Mouse (Mus musculus) kidney, postnatal 10 days (tissue): ENCODE data around the gene Lefty1.
"Not testable (repeated sequence)": the region's sequence is repeated elsewhere in the genome, so short reads cannot be mapped to it uniquely, and the experiment has no call there.

Experiments used
- DNase-seq: peaks from one replicate; pipeline ENCODE4 v3.0.0; 2021; ENCODE audit warnings: mixed read lengths

Gene Lefty1

GRCm38 (mm10) chr1:180922273-180923048, 12.4 kb upstream of the Lefty1 start:
- no peak for DNase-seq

GRCm38 (mm10) chr1:180924737-180925136, 10.1 kb upstream of the Lefty1 start:
- no peak for DNase-seq

- no peak for DNase-seq
Observed at GRCm38 (mm10) chr1:180926286-180926685, 8.5 kb upstream of the Lefty1 start.

GRCm38 (mm10) chr1:180929599-180929998, 5.2 kb upstream of the Lefty1 start:
- no peak for DNase-seq

- DNase-seq: no peak
Observed at GRCm38 (mm10) chr1:180931106-180931505, 3.7 kb upstream of the Lefty1 start.

GRCm38 (mm10) chr1:180933659-180934058, 1.2 kb upstream of the Lefty1 start:
- no peak for DNase-seq

GRCm38 (mm10) chr1:180936610-180937398, 2.0 kb downstream of the Lefty1 start:
- DNase-seq: peak; percentile 64

- DNase-seq: not testable (repeated sequence)
Observed at GRCm38 (mm10) chr1:180937631-180938030, 2.8 kb downstream of the Lefty1 start.

GRCm38 (mm10) chr1:180938781-180939180, 4.0 kb downstream of the Lefty1 start:
- DNase-seq: not testable (repeated sequence)

- no peak for DNase-seq
Observed at GRCm38 (mm10) chr1:180940776-180941460, 6.1 kb downstream of the Lefty1 start.

GRCm38 (mm10) chr1:180941726-180942125, 6.9 kb downstream of the Lefty1 start:
- no peak for DNase-seq

- peak; percentile 89 for DNase-seq
Observed at GRCm38 (mm10) chr1:180942166-180943031, 7.6 kb downstream of the Lefty1 start, which contains the start of gene Tmem63a. Tmem63a (plus strand) TSS chr1:180942344.

GRCm38 (mm10) chr1:180943032-180943644, 8.3 kb downstream of the Lefty1 start:
- DNase-seq: peak; percentile 25

- no peak for DNase-seq
Observed at GRCm38 (mm10) chr1:180943896-180944295, 9.1 kb downstream of the Lefty1 start.

- peak; percentile 21 for DNase-seq
Observed at GRCm38 (mm10) chr1:180944553-180944952, 9.7 kb downstream of the Lefty1 start.

GRCm38 (mm10) chr1:180945001-180945980, 10.5 kb downstream of the Lefty1 start:
- DNase-seq: peak; percentile 71

- DNase-seq: peak; percentile 38
Observed at GRCm38 (mm10) chr1:180946448-180946847, 11.6 kb downstream of the Lefty1 start.

- DNase-seq: no peak
Observed at GRCm38 (mm10) chr1:180952085-180952746, 17.4 kb downstream of the Lefty1 start.

GRCm38 (mm10) chr1:180952808-180953207, 18.0 kb downstream of the Lefty1 start:
- DNase-seq: no peak

GRCm38 (mm10) chr1:180956401-180956800, 21.6 kb downstream of the Lefty1 start:
- no peak for DNase-seq
